Mouse (Mus musculus) heart, postnatal 25 days (tissue): ENCODE results near the gene Vwa3a. TPM values are rescaled to one million over a fixed set of nuclear protein-coding genes. Genes with fewer than 3 reads are reported as not detected.
A peak's percentile ranks its signal among the peaks of the same experiment; 100 is the strongest.

Experiments used
- DNase-seq: peaks from one replicate; pipeline ENCODE4 v3.0.0; 2022; ENCODE audit warnings: low spot score
- intact Hi-C: fragments of 180-260 bp; cut with DNase I; formaldehyde crosslinking; loops from one replicate; pipeline ENCODE4 v1.15.1; 2025
- total RNA-seq, 2 experiments: library from RNA; stranded (reverse); gene quantifications; 2 replicates each; pipeline ENCODE4 v1.2.3; 2021

Gene Vwa3a
- total RNA-seq, 2 experiments from 2014 or later: 2.8 to 3.5 TPM

DNA sequence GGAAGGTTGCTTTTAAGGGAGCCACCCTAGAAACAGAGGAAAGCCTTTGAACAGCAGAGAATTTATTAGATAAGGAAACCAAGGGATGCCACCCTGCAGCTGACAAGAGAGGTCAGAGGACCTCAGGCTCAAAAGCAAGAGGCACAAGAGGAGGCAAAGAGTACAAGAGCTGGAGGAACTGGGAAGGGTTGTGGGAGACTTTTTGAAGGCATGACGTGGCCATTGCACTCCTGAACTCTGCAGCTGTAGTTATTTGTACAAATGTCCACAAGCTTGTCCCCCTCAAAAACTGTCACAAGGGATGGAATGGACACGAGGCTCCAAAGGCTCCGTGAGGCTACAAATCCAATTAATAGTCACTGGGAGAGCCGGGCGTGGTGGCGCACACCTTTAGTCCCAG, 5.5 kb downstream of the Vwa3a start:
- intact Hi-C loops: no loop called here
- no peak for DNase-seq

DNA sequence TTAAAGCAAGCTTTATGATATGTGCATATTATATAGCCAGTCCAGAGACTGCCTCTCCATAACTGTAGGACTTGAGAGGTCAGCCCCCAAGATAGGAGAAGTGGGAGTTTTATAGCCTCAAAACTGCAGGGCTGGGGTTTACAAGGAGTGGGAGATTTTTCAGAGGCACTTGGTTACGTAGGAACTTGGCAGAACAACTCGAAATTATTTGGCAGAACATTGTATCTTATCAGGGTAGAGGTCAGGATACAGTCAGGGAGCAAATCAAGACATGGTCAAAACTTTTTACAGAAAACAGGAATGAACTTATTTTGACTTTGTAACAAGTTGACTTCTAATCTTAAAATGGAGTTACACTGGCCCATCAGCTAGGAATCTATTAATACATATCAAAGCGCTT, 6.9 kb downstream of the Vwa3a start:
- DNase-seq: peak; percentile 40
- intact Hi-C loops: no loop called here

DNA sequence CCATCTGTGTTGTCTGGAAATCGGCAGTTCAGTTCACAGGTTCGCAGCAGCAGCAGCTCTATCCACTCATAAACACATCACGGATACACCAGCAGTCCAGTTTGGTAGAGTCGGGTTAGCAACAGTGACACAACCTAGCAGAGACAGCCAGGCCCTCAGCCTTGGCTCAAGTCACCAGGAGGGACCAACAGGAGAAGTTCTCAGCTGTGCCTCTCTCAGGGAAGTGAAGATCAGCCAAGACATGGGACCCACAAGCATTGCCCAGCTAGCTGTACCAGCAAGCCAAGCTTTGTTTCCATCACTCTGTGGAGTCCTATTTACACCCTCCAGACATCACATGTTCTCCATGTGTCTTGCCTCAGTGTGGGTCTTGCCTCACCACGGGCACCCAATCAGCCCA, 7.7 kb downstream of the Vwa3a start:
- no peak for DNase-seq
- intact Hi-C loops: no loop called here

DNA sequence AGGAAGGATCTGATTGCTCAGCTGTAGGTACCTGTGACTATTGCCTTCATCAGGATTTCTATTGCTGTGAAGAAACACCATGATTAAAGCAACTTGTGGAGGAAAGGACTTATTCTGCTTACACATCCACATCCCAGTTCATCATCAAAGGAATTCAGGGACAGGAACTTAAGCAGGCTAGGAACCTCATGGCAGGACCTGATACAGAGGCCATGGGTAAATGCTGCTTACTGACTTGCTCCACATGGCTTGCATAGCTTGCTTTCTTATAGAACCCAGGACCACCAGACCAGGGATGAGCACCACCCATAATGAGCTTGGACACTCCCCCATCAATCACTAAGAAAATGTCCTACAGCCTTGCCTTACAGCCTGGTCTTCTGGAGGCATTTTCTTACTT, 9.4 kb downstream of the Vwa3a start:
- DNase-seq: no peak
- intact Hi-C loops: no loop called here

DNA sequence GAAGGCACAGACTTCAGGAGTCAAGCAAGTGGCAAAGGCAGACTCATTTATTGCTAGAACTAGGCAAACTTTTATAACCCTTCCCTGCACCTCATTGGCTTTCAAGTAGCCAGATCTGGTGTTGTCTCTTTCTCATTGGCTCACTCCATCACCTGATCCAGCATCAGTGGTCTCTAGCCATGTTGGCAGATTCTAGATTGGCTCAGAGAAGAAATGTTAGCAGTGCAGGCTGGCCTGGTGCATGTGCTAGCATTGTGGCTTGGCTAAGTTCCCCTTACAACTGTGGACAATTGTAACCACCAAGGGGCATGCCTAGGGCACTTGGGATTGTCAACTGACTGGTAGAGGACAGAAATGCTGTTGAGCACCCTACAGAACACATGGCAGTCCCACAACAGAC, 12.2 kb downstream of the Vwa3a start:
- no peak for DNase-seq
- intact Hi-C loops: loop anchor here (10.0 kb wide), 1 partner anchor 163 kb away; the partner anchor contains the start of gene Polr3e

DNA sequence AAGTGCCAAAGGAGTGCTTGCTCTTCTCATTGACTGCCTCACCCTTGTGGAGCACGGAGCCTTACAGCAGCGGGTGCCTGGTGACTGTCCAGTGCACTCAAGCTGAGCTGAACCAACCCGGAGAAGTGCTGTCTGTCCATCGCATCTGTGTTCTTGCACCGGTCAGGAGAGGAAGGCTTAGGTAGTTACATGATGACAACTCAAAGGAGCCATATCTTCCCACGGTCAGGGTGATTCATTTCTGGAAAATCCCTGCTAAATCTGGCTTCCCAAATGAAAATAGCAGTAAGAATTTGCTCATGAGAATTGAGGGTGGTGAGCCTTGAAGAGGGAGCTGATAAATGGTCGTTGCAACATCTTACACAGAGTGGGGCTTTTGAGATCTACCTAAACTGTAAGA, 12.8 kb downstream of the Vwa3a start:
- intact Hi-C loops: loop anchor here (2.0 to 10.0 kb wide), 2 partner anchors 21 to 163 kb away; partner anchors contain the start of gene Polr3e
- DNase-seq: no peak

DNA sequence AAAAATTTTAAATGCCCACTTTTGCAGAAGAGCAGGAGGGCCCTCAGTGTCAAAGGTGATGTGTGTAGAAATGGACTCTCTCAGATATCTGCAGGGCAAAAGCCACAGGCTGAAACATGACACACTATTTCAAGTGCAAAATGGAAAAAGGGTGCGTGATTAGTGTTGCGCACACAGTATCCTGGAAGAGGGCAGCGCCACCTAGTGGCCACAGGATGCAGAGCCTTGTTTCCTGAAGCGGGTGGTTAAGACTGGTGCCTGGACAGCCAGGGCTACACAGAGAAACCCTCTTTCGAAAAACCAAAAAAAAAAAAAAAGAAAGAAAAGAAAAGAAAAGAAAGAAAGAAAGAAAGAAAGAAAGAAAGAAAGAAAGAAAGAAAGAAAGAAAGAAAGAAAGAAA, 15.6 kb downstream of the Vwa3a start:
- intact Hi-C loops: loop anchor here (1.0 to 10.0 kb wide), 3 partner anchors 68 to 160 kb away; partner anchors contain the start of genes Pdzd9 and Polr3e
- peak; percentile 63 for DNase-seq

DNA sequence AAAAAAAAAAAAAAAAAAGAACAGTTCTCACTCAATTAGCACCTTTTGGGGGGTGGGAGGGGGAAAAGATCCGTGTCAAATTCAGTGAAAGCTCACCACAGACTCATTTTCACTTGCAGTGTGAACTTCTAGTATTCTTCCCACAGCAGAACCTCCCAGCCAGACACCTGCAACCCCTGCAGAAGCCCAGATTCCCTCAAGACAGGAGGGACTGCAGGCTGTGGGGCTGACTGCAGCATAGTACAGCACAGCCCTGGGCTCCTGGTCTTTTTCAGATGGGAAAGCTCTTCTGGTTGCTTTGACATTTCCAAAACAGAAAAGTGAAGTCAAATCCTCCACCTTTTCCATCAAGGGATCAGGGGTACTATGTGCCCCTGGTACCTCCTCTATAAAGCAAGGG, 28.3 kb downstream of the Vwa3a start:
- intact Hi-C loops: no loop called here
- no peak for DNase-seq

DNA sequence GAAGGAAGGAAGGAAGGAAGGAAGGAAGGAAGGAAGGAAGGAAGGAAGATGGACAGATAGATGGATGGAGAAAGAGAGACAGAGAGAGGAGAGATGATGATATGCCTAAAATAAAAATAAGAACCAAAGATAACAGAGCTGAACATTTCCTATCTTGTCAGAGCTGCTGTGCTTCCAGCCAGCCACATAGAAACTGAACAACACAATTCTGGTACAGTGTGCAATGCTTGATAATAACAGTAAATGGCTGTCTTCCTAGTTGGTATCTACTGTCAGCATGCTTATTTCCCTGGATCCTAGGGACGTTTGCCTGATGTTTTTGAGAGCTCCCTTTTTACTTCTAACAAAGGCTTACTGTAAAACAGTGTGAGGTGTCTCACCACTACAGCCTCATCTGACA, 32.3 kb downstream of the Vwa3a start:
- intact Hi-C loops: no loop called here
- no peak for DNase-seq

DNA sequence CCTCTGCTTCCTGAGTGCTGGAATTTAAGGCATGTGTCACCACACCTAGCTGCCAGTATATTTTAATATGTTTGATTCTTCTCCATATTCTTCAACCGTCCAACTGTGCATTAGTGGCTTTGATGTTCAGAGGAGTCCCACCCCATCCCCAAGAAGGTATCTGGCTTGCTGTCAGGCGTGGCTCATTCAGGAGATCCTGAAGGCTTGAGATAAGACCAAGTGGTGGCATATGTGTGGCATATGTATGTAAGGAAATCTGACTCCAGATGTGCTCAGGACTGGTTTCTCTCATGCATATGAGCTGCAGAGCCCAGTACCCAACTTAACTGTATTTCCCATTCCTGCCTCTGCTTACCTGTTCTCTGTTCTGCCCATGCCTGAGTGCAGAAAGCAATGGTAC, 38.9 kb downstream of the Vwa3a start:
- DNase-seq: no peak
- intact Hi-C loops: no loop called here

DNA sequence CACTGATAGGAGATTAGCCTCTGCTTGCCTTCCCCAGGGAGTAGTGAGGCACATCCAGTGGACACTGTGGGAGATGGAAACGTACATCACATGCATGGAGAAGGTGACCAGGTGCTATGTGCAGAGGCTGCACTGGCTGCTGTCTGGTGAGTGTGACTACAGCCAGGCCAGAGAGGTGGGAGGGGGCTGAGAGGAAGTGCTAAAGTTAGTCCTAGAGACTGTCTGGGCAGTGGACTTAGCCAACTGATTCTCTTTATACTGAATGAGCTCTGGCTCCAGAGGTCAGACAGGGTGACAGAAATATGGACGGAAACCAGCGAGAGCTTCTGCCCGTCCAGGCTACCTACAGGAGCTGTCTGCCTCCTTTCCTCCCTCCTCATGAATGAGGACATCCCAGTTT, 56.4 kb downstream of the Vwa3a start:
- no peak for DNase-seq
- intact Hi-C loops: no loop called here

DNA sequence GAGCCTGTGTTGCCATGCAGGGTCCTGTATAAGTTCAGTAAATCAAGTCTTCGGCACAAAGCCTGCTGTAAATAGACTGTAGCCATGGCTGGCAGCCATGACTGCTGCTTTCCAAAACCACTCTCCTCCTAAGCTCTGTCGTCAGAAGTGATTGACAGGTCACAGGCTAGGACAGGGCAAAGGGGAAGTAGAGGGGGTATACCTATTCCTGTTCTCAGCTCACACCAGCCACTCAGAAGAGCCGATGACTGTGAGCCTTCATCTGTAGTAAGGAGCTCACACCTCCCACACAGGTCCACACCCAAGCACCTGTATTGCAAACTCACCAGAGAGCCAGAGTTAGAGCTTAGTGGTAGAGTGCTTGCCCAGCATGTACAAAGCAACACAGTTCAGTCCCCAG, 57.3 kb downstream of the Vwa3a start:
- intact Hi-C loops: no loop called here
- DNase-seq: no peak

DNA sequence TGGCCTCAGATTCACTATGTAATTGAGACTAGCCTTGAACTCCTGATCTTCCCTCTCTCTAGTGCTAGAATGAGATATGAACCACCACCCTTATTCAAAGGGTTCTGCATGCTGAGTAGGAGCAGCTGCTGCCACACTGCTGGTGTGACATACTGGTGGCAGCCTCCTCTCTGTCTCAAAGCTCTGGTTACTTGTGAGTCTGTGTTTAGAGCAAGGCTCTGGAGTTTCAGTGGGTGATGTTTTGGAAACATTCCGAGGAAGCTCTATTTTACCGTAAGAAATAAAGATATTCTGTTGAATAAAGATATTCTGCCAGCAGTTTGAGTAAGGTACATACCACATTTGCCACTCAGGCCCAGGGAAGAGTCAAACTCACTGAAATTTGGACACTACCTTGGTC, 64.2 kb downstream of the Vwa3a start:
- intact Hi-C loops: no loop called here
- no peak for DNase-seq

DNA sequence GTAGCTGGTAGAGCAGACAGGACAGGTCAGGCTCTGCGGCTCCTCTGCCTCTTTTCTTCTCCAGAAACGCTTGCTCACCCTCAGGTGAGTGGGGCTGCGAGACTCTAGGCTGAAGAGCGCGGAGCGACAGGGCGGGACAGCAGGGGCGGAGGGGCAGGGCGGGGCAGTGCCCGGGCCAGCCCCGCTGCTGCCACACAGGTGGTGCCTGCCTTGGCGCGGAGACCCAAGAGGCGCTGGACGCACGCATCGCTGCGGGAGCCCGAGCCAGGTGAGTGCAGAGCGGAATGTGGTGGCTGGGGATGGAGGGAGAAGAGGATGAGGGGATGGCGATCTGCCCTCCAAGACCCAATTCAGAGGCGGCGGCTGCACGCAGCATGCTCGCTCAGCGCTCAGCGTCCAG, 70.6 kb downstream of the Vwa3a start:
- intact Hi-C loops: no loop called here
- no peak for DNase-seq

DNA sequence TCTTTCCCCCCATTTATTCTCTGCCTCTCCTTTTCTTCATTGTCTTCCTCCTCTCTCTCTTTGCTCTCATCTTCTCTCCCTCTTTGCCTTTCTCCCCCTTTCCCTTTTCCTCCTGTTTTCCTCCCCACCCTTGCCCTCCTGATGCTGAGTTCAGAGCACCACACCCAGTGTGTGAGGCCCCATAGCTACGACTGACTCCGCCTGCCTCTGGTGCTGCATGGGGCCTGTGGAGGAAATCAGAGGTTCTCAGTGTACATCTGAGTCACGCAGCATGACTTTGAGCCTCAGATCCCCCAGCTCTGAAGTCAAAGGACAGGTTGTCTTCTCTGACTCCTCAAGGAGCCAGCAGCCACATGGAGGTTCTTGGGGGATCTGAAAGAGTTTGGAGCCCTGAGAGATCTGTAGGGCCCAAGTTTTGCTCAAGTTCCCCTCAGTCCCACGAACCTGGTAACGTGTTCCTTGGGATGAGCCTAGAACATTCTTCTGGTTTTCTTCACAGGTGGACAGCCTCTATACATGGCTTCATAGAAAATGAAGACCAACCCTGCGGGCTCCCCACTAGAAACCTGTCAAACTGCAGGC, 72.8 kb downstream of the Vwa3a start, which contains the start of gene Gm5737:
TSS of gene Gm5737 (plus strand) at position 532 of the 582 bp plus-strand sequence.
- intact Hi-C loops: no loop called here
- no peak for DNase-seq

DNA sequence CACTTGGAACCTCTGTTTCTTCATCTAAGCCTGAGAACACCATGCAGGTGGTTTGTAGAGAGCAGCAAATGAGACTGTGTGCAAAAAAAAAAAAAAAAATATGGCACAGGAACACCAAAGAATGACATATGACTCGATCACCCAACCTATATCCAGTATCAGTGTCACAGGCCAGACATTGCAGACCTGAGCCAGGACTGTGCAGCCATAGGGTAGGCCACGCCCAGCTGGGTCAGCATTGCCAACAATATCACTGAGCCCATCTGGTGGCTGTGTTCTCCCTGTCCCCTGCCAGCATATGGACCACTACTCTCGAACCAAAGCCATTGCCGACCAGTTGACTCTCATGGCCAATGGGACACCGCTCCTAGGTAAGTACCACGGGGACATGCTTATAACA, 78.4 kb downstream of the Vwa3a start:
- DNase-seq: no peak
- intact Hi-C loops: no loop called here

DNA sequence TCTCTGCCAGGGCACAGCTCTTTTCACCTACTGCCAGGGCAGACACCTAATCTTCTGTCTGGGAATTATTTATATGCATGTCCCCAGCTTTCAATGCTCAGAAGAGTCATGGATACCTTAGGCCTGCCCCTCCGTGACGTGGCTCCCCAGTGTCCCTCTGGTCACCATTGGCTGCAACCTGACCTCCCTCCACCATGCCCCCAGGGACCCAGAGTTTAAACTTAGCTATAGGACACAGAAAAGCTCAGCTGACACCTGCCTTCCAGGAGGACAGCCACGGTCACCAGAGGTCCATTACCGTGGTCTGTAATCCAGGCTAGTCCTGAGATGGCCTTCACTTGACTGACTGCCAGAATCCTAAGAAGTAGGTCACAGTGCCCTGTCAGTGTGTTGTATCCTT, 80.3 kb downstream of the Vwa3a start:
- intact Hi-C loops: no loop called here
- no peak for DNase-seq

DNA sequence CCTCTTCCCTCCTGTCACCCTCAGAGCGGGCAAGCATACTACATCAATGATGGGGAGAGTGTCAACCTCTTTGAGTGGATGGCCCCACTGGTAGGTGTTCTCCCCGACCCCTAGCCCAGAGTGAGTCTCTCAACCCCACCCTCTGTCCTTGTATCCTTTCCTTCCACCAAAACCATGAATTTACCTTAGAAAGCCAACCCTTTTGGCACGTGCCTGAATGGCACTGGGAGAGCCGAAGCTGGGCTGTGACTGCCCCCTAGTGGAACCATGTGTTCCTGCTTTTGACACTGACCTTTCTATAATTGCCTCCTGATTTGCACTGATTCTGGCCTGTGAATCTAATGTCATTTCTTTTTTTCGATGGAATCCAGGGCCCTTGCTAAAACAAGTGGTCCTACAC, 84.1 kb downstream of the Vwa3a start:
- no peak for DNase-seq
- intact Hi-C loops: loop anchor here (2.0 to 10.0 kb wide), 4 partner anchors 66 to 188 kb away; partner anchors contain the start of genes Pdzd9, Uqcrc2 and Vwa3a

DNA sequence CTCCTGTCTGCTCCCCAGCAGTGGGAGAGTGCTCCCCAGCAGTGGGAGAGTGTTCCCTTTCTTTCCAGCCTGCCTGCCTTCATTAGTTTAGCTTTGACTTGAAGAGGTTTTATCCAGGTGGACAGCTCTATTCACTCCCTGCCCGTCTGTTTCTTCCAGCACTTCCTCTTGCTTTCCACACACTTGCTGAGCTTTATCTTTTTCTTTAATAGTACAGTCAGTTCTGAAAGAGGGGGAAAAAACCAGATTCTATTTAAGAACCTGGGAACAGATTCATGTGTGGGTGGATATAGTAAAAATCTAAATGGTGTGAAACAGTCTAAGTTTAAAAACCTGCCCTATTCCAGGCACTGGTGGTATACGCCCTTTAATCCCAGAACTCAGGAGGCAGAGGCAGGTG, 86.0 kb downstream of the Vwa3a start:
- no peak for DNase-seq
- intact Hi-C loops: loop anchor here (10.0 kb wide), 1 partner anchor 190 kb away; the partner anchor contains the start of gene Uqcrc2

DNA sequence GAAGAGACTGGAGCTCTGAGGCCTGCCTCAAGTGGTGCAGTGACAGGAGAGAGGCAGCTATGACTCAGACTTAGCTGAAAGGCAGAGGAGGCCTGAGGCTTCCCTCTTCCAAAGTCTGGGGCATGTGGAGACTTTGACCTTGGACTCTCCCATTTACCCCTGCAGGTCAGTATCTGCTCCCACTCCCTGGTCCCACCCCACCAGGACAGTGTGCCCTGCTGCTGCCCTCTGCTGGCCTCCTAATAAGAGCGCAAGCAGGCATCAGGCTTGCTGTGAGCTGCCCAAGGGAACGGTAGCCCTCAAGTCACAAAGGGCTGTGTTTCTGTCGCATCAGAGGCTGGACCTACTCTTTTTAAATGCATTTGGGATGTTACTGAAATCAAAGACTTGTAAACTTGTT, 87.3 kb downstream of the Vwa3a start:
- no peak for DNase-seq
- intact Hi-C loops: loop anchor here (10.0 kb wide), 1 partner anchor 192 kb away; the partner anchor contains the start of gene Uqcrc2

DNA sequence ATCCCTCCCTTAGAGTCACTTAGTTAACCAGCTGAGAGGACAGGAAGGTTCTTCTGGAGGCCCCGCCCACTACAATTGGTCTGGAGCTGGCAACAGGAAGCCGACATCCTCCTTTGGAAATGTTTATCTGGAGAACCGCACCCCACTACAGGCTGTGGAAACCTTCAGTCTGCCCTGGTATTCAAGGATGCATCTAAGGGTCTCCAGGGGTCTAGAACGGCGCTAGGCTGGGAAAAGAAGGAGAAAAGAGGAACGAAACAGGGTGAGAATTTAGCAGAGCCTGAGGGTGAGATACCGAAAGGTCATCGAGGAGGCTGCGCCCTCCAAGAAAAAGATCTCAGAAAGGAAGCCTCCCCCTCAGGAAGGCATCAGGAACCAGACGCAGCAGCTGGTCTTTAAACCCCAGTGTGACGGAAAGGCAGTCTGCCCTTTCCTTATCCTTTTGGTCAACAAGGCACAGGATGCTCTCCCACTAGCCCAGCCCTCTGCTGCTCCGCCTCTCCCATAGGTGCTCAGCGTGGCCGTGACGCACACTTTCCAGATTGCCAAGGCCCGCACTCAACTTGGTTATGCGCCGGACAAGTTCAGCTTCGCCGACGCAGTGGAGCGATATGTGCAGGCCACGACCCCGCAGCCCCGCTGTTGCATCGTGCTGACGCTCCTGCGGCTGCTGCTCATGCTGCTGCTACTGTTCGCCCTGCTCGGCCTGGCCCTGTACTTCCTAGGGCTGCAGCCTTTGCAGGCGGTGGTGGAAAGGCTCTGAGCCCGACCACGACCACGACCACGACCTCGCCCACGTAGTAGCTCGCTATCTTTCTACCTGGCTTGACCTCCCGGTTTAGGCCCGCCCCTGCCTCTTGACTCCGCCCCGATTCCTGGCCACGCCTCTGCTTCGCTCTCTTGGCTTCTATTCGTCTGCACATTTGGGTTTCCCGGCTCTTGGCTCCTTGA, 91.6 kb downstream of the Vwa3a start:
- intact Hi-C loops: loop anchor here (10.0 kb wide), 2 partner anchors 204 to 284 kb away; partner anchors contain the start of gene Mettl9
- DNase-seq: peak; percentile 59
